Mouse (Mus musculus): ENCODE results near the gene 4931409K22Rik. TPM values are rescaled to one million over a fixed set of nuclear protein-coding genes. Genes with fewer than 3 reads are reported as not detected.

The 4931409K22Rik gene
- polyA plus RNA-seq, 1 experiment from 2014 or later, result not detected

GRCm38 (mm10) chr5:24539571-24540296, 16.9 kb downstream of the 4931409K22Rik start:
- H3K4me3 ChIP-seq (ENCODE audit: low read depth, low read length), result no peak overlapping the region
- H3K9me3 ChIP-seq (ENCODE audit: control insufficient read depth), result no peaks in the 10 kb centered on the region
- no peak overlapping the region for H3K4me2 ChIP-seq (replicated peaks; ENCODE audit: low read depth)
- H3K27ac ChIP-seq (ENCODE audit: low read depth, low read length), result no peak overlapping the region
- no peak for ATAC-seq
- TF ChIP-seq CTCF (IDR thresholded peaks at IDR 0.05; ENCODE audit: low read depth), result no peak
- no peaks in the 10 kb centered on the region for H3K4me1 ChIP-seq (replicated peaks; ENCODE audit: control insufficient read depth, insufficient read depth, low read length)
- no peaks in the 10 kb centered on the region; the same call in 1 of the 2 replicates for H3K27me3 ChIP-seq (replicated peaks; ENCODE audit: control insufficient read depth, insufficient read depth, low read length)
- WGBS, result 84% methylated on average over 22 of the region's 22 CpGs
- H3K9ac ChIP-seq (ENCODE audit: low read depth, low read length), result no peak overlapping the region
- H3K36me3 ChIP-seq (ENCODE audit: control insufficient read depth, insufficient read depth), result no peaks in the 10 kb centered on the region

DNA sequence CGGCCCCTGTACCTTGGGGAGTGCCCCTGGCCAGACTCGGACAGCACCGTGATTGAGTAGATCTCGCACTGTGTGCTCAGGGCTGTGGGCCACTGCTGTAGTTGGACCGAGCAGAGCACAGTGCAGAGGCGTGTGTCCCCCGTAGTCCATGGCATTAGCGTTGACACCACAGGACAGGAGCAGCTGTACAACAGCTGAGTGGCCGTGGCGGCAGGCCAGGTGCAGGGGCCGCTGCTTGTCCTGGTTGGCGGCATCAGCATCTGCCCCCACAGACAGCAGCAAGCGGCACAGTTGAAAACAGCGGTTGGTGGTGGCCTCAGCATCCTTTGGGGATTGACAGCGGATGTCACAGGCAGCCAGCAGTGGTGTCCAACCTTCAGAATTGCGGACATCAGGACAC, 19.0 kb downstream of the 4931409K22Rik start:
- H3K27me3 ChIP-seq (replicated peaks; ENCODE audit: control insufficient read depth, insufficient read depth, low read length), result no peaks in the 10 kb centered on the region; the same call in 1 of the 2 replicates
- H3K9me3 ChIP-seq (ENCODE audit: control insufficient read depth), result no peaks in the 10 kb centered on the region
- ATAC-seq, result no peak
- 62% methylated on average over 16 of the region's 16 CpGs for WGBS
- no peaks in the 10 kb centered on the region for H3K4me1 ChIP-seq (replicated peaks; ENCODE audit: control insufficient read depth, insufficient read depth, low read length)
- no peak for TF ChIP-seq CTCF (IDR thresholded peaks at IDR 0.05; ENCODE audit: low read depth)
- H3K9ac ChIP-seq (ENCODE audit: low read depth, low read length), result no peak overlapping the region
- no peak overlapping the region for H3K27ac ChIP-seq (ENCODE audit: low read depth, low read length)
- H3K4me3 ChIP-seq (ENCODE audit: low read depth, low read length), result no peak overlapping the region
- no peaks in the 10 kb centered on the region for H3K36me3 ChIP-seq (ENCODE audit: control insufficient read depth, insufficient read depth)
- no peak overlapping the region for H3K4me2 ChIP-seq (replicated peaks; ENCODE audit: low read depth)

DNA sequence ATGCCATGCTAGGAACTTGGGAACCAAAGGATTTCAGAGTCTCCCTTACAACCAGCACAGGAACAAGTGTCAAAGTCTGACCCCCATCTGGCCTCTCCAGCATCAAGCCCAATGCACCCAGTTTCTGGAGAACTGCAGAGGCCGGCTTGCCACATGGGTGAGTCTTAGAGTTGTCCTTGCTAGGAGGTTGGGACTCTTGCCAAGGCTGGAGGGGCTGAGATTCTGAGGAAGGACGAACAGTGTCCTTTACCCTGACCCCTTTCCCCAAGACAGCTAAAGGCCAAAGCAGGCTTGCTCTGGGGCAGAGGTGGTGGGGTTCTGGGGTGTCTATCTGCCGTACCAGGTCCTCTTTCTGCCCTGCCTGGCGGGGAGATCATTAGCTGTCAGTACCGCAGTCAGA, 20.1 kb downstream of the 4931409K22Rik start:
- Histone ChIP-seq H3K4me2 (replicated peaks; ENCODE audit: low read depth) (no peak overlapping the region), H3K4me1 (replicated peaks; ENCODE audit: control insufficient read depth, insufficient read depth, low read length) (no peaks in the 10 kb centered on the region), H3K9me3 (ENCODE audit: control insufficient read depth) (no peaks in the 10 kb centered on the region), H3K9ac (ENCODE audit: low read depth, low read length) (no peak overlapping the region), H3K27ac (ENCODE audit: low read depth, low read length) (no peak overlapping the region), H3K4me3 (ENCODE audit: low read depth, low read length) (no peak overlapping the region), H3K36me3 (ENCODE audit: control insufficient read depth, insufficient read depth) (no peaks in the 10 kb centered on the region), H3K27me3 (replicated peaks; ENCODE audit: control insufficient read depth, insufficient read depth, low read length) (no peaks in the 10 kb centered on the region; the same call in 1 of the 2 replicates)
- 78% methylated on average over 5 of the region's 5 CpGs for WGBS
- no peak for TF ChIP-seq CTCF (IDR thresholded peaks at IDR 0.05; ENCODE audit: low read depth)
- ATAC-seq, result no peak

DNA sequence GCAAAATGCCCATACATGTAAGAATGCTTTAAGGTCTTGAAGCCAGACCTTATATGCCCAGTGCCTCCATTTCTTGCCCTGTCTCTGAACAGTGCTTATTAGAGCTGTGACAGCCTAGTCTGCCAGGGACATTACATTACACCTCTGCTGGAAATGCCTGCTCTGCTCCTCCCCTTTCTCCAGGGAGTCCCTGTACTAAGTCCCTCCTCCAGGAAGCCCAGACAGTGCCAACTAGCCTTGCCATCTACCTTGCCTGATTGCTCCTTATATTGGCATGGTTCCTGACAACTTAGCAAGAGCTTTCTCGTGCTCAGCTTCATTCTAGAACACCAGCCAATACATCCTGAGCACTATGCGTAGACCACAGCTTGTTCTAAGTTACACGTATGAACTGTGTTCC, 20.9 kb downstream of the 4931409K22Rik start:
- ATAC-seq, result no peak
- Histone ChIP-seq H3K4me3 (ENCODE audit: low read depth, low read length) (no peak overlapping the region), H3K4me2 (replicated peaks; ENCODE audit: low read depth) (no peak overlapping the region), H3K9me3 (ENCODE audit: control insufficient read depth) (no peaks in the 10 kb centered on the region), H3K27ac (ENCODE audit: low read depth, low read length) (no peak overlapping the region), H3K9ac (ENCODE audit: low read depth, low read length) (no peak overlapping the region), H3K36me3 (ENCODE audit: control insufficient read depth, insufficient read depth) (no peaks in the 10 kb centered on the region), H3K27me3 (replicated peaks; ENCODE audit: control insufficient read depth, insufficient read depth, low read length) (no peaks in the 10 kb centered on the region; the same call in 1 of the 2 replicates), H3K4me1 (replicated peaks; ENCODE audit: control insufficient read depth, insufficient read depth, low read length) (no peaks in the 10 kb centered on the region)
- 77% methylated on average over 3 of the region's 3 CpGs for WGBS
- no peak for TF ChIP-seq CTCF (IDR thresholded peaks at IDR 0.05; ENCODE audit: low read depth)

GRCm38 (mm10) chr5:24534292-24534691, 22.3 kb downstream of the 4931409K22Rik start:
- ATAC-seq, result no peak
- Histone ChIP-seq H3K9me3 (ENCODE audit: control insufficient read depth) (no peaks in the 10 kb centered on the region), H3K4me3 (ENCODE audit: low read depth, low read length) (no peak overlapping the region), H3K36me3 (ENCODE audit: control insufficient read depth, insufficient read depth) (no peaks in the 10 kb centered on the region), H3K4me1 (replicated peaks; ENCODE audit: control insufficient read depth, insufficient read depth, low read length) (no peaks in the 10 kb centered on the region), H3K27ac (ENCODE audit: low read depth, low read length) (no peak overlapping the region), H3K4me2 (replicated peaks; ENCODE audit: low read depth) (no peak overlapping the region), H3K9ac (ENCODE audit: low read depth, low read length) (no peak overlapping the region), H3K27me3 (replicated peaks; ENCODE audit: control insufficient read depth, insufficient read depth, low read length) (peaks cover 6% of the 10 kb centered on the region)
- peak; percentile 51 for TF ChIP-seq CTCF (IDR thresholded peaks at IDR 0.05; ENCODE audit: low read depth)
- WGBS, result 50% methylated on average over 5 of the region's 5 CpGs

DNA sequence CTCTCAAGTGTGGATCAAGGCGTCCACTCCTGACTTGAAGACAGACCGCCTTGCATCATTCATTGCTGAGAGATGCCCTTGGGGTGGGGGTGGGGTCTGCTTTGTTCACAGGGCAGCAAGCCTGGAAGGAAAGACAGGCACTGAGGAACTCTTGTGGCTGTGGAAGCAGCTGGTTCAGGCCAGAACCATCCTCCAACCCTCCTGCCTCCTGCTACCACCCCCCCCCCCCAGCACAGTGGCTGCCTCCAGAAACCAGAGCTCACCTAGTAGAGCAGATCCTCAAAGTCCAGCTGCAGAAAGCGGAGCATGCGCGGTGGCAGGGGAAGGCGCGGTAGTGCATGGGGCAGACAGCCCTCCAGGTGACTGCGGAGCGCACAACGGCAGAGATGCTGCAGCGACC, 23.2 kb downstream of the 4931409K22Rik start:
- no peaks in the 10 kb centered on the region for H3K36me3 ChIP-seq (ENCODE audit: control insufficient read depth, insufficient read depth)
- no peaks in the 10 kb centered on the region for H3K4me1 ChIP-seq (replicated peaks; ENCODE audit: control insufficient read depth, insufficient read depth, low read length)
- no peak for ATAC-seq
- no peak overlapping the region for H3K27ac ChIP-seq (ENCODE audit: low read depth, low read length)
- WGBS, result 41% methylated on average over 11 of the region's 11 CpGs
- H3K9ac ChIP-seq (ENCODE audit: low read depth, low read length), result no peak overlapping the region
- no peak overlapping the region for H3K4me2 ChIP-seq (replicated peaks; ENCODE audit: low read depth)
- no peaks in the 10 kb centered on the region for H3K9me3 ChIP-seq (ENCODE audit: control insufficient read depth)
- H3K27me3 ChIP-seq (replicated peaks; ENCODE audit: control insufficient read depth, insufficient read depth, low read length), result peaks cover 15% of the 10 kb centered on the region
- no peak overlapping the region for H3K4me3 ChIP-seq (ENCODE audit: low read depth, low read length)
- TF ChIP-seq CTCF (IDR thresholded peaks at IDR 0.05; ENCODE audit: low read depth), result no peak
